Mouse (Mus musculus) neural tube, embryonic 10.5 days (tissue): Measurements from ENCODE around the gene Nup88.

Experiments
- DNase-seq: peaks from one replicate; pipeline ENCODE4 v3.0.0-alpha.2; 2017; ENCODE audit warnings: low spot score; ENCODE audit errors: extremely low spot score

Gene Nup88

DNA sequence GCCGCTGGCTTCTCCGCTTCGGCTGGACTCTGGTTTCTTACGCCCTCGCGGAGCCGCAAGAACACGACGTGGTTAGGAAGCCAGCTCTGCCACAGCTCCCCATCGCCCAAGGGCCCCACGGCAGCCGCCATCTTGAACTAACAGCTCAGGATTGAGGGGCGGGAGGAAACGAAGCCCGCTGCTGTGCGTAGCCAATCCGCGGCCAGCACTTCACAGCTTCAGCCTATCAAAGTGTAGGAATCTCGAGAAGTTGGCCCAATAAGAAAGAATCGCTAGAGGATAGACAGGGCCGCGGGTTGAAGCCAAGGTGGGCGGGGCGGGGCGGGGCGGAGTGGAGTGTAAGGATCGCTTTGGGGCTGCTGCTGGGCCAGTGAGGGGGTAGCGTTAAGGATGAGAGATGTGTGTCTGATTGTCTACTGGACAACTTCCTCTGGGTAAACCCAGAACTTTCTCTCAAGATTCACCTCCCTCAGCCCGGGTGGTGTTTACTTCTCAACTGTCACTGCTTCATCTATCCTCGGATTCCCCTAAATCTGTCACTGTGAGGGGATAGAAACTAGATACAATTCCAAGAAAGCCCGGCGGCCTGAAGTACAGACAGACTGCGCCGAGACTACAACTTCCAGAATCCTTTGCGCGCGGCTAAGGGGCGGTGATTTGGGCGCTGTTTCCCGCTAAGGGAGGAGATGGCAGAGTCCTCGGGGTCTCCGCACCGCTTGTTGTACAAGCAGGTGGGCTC lies at the start of gene Nup88, which contains the start of gene Rpain:
TSS of gene Nup88 (minus strand) at position 153 of the 739 bp plus-strand sequence.
TSS of gene Rpain (plus strand) at position 393 of the 739 bp plus-strand sequence.
- DNase-seq, result peak; percentile 90

DNA sequence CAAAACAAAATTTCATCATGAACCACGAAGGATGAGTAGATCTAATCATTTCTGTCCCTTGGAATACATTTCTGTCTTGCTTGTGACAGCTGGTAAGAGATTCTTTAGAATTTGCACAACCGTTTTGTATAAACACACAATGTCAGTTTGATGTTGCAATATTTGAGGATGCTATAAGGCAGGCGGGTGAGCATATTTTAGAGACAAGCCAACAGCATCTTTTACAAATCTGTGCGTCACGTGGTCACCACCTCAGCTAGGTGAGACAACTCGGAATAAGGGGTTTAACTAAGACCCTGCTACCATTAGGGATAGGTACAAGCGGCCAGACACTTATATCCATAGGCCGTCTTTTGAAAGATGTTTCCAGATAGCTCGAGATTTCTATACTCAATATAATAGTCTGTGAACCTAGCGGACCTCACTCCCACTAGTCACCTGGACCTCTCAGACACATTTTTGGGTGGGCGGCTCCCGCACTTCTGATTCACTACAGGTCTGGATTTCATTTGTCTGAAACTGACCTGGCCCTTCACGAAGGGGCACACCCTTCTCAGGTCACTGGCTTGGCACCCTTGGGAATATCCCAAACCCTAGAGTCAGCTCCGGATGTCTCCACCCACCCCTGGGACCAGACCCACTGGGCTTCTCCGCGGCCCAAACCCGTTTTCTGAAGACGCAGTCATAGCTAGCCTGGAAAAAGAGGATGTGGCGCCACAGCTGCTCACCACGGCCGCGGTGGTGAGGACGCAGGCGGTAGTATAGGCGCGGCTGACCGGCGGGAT lies 48.8 kb upstream of the Nup88 start:
- DNase-seq, result no peak

DNA sequence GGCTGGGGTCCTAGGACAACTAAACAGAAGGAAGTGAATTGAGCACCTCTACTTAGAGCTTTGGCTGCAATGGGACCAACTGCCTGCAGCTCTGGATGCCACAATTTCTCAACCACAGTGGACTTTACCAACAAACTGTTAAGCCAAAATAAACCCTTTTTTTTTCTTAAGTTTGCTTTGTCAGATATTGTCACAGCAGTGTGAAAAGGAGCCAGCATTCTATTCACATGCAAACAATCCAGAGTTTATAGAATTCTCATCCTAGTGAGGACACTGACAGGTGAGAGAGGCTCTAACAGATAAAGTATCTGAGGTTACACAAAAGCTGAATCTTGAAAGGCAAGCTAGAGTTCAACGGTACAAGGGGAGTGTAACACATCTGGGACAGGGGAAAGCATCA lies 47.3 kb upstream of the Nup88 start:
- no peak for DNase-seq

DNA sequence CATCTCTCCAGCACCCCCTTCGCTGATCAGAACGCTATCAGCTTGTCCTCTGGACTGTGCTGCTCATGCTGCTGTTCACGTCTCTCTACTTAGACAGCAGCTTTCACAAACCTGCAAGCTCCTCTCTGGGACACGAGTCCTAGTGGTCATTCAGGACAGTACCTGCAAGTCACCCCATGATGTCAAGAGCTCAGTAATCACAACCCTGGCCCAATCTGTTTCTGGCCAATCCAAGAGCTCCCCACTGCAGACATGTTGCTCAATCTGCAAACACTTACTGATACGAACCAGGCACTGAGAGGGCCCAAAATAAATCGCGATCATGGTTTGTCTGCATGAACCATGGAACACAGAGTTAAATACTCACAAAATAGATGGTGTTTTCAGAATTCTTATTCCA lies 43.0 kb upstream of the Nup88 start:
- DNase-seq, result no peak

DNA sequence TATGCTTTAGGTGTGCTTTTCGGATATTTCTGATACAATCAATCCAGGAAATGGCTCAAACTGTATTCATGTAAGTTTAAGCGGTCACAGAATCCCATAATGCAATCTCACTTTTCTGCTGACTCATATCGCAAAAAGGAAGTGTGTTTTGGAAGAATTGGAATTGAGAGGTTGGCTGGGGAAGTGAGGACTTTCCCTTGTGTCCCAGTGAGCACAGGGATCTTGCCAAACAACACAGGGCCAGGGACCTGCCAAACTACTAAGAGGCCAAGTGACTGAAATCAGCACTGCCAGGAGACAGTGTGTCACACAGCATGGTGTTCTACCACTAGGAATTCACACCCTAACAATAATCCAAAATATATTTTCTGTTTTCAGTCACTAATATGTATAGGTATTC lies 38.5 kb upstream of the Nup88 start:
- no peak for DNase-seq

DNA sequence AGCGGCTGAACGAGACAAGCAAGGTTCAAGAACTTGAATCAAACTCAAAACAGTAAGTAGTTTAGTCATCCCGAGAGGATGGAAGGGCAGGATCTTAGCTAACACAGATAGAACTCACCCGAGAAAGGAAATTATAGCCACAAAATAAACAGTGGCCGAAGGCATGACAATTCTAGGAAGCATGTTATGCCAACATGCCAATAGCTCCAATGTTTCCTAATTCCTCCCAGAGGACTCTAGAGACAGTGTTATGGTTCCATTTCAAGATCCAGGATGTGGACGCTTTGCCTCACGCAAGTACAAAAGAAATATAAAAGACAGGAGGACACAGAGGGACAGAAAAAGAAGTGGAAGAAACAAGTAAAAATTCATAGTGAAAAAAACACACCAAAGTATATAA lies 38.1 kb upstream of the Nup88 start:
- DNase-seq, result no peak

DNA sequence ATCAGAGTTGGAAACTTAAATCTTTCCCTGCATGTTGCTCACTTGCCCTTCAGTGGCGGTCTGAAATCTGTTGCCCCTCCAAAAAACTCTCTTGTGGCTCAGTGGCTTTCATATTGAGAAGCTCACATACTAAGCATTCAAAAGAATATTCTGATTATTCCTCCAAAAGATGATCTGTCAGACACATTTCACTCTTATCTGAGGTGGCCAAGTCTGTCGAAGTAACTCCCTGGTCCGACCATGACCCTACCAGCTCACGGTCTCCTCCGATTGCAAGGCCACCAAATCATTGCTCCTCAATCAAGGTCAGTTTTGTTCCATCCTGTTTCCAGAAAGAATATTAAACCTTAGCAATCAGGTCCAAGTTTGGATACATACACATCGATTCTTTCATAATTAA lies 37.3 kb upstream of the Nup88 start:
- no peak for DNase-seq

DNA sequence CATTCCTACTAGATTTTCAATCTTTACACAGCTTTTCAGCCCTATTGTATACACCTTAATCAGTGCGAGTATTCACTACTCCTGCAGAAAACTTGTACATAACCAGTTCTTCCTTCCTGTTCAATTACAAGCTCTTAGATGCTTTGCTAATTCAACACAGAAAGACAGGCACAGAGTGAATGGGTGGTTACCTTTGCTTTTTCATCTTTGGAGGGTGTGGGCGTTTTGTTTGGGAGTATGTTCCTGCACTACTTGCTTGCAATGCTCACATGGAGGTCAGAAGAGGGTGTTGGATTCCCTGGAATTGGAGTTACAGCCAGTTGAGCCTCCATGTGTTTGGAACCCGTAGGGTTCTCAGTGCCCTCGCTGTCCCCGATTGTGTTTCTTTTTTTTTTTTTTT lies 35.3 kb upstream of the Nup88 start:
- DNase-seq, result no peak

DNA sequence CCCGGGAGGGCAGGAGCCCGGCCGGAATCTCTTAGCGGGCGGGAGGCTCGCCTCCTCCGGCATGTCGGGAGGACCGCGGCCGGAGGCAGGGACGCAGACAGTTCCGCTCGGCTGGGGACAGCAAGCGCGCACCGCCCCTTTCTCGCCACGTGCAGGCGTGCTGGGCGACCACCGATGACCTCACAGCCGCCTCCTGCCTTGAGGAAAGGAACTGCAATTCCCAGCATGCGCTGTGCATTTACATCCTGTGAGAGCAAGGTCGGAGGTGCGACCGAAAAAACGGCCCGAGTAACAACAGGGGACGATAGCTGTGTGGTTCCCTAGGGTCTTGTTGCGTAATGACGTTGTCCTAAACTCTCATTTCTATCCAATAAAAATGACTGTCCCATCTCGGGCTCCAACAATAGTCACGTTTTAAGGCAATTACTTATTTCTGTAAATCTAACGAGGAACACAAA lies 34.6 kb upstream of the Nup88 start, which contains the start of gene Dhx33:
TSS of gene Dhx33 (minus strand) at position 122 of the 458 bp plus-strand sequence.
- peak; percentile 95 for DNase-seq

DNA sequence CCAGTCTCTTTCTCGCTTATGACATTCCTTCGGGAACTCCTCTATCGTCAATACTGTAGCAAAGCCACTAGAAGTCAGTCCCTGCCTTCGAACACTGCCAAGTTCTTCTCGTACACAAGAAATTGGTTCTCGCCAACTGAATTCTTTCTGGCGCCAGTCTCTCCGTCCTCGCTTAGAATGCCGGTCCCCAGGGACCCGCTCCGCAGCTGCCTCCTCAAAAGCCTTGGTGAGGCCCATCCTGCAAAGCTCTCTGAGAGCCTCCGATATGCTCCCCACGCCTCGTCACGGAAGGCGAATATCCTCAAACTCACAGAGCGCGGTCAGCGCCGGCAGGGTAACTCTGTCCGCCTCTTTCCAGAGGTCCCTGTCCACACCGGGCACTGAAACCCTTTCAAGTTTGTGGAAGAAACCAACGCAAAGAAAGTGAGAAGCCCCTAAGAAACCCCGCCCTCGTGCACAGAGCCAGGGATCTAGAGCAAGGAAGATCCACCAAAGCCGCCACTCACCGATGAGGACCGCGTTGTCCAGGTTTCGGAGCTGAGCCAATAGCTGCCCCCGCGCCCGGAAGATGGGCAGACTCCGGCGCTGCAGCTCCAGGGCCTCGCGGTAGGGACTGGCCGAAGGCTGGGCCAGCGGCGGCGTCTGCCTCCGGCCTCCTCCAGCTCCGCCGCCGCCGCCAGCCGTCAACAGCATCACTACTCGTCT lies 34.0 kb upstream of the Nup88 start:
- no peak for DNase-seq

DNA sequence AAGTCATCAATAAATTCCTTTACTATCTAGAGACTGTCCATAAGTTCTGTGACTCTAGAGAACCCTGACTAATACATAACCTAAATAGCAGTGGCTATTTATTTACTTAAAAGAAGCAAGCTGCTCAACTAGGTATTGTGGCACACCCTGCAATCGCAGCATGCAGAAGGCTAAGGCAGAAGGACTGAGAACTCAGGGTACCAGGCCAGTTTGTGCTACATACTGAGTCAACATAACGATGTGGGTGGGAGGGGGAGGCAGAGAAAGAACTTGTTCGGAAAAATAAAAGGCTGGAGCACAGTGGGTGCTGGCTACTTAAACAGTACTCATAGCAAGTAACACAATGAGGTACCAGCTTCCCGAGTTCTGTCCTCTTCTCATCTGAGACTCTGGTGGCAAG lies 31.4 kb upstream of the Nup88 start:
- no peak for DNase-seq

DNA sequence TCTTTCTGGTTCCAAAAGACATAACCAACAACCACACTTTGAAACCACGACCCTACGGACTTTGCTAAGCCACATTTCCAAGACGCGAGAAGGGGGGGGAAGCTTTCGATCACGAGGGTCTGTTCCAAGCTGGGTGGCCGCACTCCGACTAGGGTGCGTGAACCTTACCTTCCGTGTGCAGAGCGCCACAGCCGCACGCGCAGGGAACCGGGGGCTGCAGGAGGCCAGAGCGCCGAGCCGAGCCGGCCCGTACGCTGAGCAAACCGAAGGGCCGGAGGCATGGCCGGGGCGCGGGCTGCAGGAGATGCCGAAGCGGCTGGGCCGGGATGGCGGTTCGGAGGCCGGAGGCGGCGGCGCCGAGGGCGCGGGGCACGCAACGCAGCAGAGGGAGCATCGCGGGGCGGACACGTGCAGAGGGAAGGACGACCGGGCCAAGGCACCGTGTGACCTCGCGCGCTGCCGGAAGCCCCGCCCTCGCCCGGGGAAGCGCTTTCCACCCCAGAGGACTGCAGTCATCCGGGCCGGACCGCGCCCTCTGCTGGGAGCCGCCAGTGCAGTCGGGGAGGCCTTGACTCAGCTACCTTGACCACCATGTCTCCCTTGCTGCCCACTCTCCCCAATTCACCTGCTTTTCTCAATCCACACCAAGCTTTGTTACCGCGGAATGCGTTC lies 12.9 kb upstream of the Nup88 start, which contains the start of gene C1qbp:
TSS of gene C1qbp (minus strand) at position 470 of the 672 bp plus-strand sequence.
- DNase-seq, result peak; percentile 95

DNA sequence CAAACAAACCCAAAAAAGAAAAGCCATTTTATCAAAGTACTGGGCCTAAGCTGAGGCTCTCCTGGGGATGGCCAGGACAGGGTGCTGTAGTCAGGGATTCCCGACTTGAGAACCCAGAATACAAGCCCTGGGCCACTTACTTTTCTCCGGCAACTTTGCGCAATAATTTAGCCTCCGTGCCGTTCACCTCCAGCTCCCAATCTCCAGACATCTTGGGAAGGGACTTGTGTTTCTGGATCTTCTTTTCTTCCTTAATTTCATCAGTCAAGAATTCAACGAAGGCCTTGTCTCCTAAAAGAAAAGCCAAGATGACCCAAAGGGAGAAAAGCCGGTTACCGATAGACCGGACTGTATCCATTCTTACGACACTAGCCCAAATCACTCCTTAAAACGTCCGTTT lies 12.3 kb upstream of the Nup88 start:
- no peak for DNase-seq

DNA sequence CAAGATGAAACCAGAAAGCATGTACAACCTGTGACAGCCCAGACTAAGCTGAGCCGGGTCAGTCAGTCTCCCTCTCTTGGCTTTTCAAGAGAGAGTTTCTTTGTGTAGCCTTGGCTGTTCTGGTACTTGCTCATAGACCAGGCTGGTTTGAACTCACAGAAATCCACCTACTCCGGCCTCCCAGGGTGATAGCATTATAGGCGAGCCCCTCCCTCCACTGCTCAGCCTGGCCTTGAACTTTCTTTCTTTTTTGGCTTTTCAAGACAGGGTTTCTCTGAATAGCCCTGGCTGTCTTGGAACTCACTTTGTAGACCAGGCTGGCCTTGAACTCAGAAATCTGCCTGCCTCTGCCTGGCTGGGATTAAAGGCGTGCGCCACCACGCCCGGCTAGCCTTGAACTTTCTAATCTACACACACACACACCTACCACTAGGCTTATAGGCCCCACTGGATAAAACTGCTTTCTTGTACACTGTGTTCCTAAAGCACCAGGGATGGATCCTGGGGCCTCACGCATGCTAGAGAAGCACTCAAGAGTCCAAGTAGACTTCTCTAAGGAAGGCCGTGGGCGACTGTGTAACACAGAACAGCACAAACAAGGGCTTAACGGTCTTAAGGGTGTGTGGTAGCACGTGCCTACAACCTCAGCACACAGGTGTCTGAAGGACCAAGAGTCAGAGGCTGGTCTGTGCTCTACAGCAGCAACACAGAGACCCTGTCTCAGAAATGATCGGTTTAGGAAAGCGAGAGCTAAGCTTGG lies 11.2 kb upstream of the Nup88 start:
- no peak for DNase-seq

DNA sequence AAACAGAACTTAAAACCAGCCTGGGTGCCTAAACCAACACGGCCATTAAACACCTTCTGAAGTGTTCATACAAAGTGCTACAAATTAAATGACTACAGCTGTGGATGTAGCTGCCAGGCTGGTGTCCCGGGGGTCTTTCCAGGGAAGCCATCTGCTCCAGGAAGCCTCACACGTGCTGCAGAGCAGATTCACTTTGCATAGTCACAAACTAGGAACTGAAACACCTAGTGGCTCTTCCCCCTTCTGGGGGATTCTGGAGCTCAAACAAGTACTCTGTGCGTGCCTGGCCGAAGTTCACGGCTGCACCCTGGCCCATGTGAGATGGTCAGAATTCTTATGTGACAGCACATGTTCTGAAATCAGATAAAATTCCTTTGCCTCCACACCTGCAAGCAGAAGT lies 10.5 kb upstream of the Nup88 start:
- no peak for DNase-seq

DNA sequence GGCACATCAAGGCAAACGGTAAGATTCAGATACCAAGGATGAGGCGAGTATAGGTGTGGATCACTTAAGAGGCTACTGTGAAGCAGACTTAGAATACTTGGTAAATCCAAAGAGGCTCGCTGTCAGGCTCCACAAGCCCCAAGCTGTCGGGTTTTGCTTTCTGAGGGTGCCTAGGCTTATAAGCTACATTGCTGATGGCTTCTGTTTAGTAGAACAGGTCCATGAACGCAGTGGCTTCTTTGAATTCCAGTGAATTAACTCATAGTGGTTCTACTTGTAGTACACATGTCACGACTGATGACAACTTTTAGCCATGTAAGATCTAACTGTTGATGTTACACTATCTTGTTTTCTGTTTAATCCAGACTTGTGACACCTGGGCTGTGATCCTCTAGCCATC lies 7.5 kb upstream of the Nup88 start:
- DNase-seq, result no peak

DNA sequence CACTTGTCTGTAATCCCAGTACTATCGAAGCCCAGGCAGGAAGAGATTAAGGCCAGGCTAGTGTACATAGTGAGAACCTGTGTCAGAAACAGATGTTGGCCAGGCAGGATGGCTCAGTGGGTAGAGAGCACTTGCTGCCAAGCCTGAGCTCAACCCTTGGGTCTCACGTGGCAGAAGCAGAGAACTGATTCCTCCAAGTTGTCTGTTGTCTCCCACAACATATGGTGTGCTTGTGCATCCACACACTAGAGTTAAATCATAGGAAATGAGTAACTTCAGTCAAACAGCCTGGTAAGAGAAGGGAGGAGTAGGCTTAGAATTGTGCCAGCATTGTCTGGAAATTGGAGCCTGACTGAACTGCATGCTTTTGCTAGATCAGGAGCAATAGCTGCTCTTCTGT lies 5.4 kb upstream of the Nup88 start:
- DNase-seq, result no peak

DNA sequence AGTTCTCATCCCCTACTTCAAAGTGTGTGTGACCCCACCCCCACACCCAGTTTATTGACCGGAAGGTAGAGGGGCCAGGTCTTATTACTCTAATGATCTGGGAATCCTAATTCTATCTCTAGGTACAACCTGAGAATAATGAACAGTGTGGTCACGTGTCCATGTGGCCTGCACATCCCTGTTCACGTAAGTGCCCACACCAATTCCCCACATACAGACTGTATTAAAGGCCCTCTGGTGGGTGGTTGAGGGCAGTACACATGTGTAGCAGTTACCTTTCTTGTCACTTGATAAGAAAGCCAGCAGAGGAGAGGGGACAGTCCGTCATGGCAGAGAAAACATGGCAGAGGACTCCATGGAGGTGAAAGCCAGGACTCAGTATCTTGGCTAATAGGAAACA lies 4.2 kb upstream of the Nup88 start:
- DNase-seq, result no peak

DNA sequence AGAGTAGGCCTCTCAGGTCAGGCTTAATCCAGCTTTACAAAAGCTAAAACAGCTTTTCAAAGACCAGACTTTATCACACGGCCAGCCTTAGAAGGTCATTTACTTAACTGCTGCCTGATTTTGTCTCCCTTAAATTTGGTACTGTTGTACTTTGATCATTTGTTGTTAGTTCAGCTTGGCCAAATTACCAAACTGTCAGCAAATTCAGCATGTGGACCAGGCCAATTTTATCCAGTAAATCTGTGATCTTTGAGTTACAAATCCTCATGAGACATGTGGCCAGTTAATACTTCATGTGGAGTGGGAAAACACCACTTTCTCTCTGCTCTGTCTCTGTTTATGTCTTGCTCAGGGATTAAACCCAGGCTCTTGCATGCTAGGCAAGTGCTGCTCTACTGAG lies 2.8 kb upstream of the Nup88 start:
- no peak for DNase-seq
